Mouse (Mus musculus): ENCODE results near the gene Ccnjl. TPM values are rescaled to one million over a fixed set of nuclear protein-coding genes. Genes with fewer than 3 reads are reported as not detected.

The Ccnjl gene
- polyA plus RNA-seq (2014; fragmentation: Illumina TruSeq; extraction: RNeasy Lipid Tissue Mini Kit (QIAGEN cat#74804); ENCODE audit: low read depth, low replicate concordance): 1.1 TPM

DNA sequence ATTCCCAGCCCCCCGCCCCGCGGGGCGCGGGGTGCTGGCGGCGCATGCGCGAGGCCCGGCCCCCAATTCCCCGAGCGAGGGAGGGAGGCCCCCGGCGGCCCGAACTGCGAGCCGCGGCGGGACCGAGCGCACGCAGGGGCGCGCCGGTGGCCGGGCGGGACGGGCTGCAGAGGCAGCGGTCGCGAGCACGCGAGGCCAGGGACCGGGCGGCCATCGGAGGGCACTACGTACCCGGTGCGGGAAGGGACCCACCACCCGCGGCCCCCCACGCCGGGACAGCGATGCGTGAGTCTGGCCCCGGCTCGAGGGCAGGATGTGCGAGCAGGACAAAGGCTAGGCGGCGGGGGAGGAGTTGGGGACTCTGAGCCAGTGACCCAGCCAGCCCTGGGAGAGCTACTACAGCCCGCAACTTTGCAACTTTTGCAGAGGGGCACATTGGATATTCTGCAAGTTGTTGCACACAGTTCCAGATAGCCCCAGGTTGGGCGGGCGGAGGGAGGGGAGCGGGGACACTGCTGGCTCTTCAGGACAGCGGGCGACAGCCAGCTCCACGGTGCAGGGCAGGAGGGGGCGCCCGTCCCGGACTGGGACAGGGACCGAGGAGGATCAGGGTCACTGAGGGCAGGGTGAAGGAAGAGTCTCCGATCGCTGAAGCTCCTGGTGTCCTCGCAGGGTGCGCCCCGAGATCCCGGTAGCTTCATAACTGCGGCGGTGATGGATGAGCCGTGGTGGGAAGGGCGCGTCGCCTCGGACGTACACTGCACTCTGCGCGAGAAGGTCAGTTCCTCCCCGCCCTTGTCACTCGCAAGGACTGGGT, at the start of gene Ccnjl:
Gene Ccnjl (plus strand): TSS at position 102 of the 817 bp plus-strand sequence.

DNA sequence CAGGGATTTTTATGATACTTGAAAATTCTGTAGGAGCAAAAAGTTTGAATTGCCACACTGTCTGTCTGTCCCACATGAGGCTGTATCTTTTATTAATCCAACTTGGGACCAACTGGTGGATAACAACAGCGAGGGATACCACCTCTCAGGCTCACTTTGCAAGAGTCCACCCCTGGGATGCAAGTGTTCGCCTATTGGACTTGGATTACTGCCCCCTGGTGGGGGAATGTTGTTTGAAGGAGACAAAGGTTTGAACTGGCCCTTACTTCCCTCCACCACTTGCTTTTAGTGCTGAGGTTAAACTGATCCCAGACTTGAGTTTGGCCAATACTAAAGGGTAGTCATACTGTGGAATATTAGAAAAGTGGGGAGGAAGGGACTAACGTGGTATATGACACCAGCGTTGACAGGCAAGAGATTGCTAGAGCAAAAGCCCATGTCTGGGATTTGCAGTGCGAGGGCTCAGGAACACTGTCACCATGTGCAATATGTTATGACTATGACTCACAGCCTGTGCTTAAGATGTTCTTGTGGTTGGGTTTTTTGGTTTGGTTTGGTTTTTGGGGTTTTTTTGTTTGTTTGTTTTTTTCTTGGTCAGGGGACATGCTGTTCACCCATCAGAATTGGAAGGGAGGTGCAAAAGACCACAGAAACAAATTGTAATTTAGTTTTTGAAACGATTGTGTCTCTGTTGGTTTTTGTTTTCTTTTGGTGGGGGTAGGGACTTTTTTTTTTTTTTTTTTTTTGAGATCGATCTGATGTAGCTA, 57.9 kb downstream of the Ccnjl start, which contains the start of gene 4933415A04Rik:
Gene 4933415A04Rik (plus strand): TSS at position 717 of the 767 bp plus-strand sequence.

DNA sequence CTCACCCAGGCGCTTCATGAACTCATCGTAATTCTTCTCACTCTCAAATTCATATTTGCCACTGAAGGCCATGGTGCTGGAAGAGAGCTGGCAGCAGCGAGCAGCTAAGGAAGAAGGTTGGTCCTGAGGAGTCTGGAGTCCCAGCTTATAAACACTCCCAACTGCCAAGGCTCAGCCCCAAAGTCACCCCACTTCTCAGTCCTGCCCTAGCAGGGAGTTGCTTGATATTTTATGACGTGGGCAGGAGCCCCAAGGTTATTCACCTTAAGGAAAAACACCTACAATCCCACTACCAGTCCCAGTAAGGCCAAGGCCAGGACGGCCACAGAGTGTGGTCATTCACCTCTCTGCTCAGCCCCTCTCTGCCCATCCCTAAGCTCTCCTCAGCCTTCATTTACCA, 72.9 kb downstream of the Ccnjl start, which contains the start of gene Fabp6:
Gene Fabp6 (minus strand): TSS at position 101 of the 400 bp plus-strand sequence.

Other genes with a start within 250 kb of the Ccnjl start
- gene Pttg1, start 102.5 kb upstream of the Ccnjl start, polyA plus RNA-seq (2014; fragmentation: Illumina TruSeq; extraction: RNeasy Lipid Tissue Mini Kit (QIAGEN cat#74804); ENCODE audit: low read depth, low replicate concordance): 66.2 TPM
- gene Slu7, start 95.0 kb upstream of the Ccnjl start, polyA plus RNA-seq (2014; fragmentation: Illumina TruSeq; extraction: RNeasy Lipid Tissue Mini Kit (QIAGEN cat#74804); ENCODE audit: low read depth, low replicate concordance): 97.7 TPM
- not detected for gene C1qtnf2, start 54.5 kb upstream of the Ccnjl start, polyA plus RNA-seq (2014; fragmentation: Illumina TruSeq; extraction: RNeasy Lipid Tissue Mini Kit (QIAGEN cat#74804); ENCODE audit: low read depth, low replicate concordance)
- gene 4933415A04Rik, start 58.3 kb downstream of the Ccnjl start, polyA plus RNA-seq (2014; fragmentation: Illumina TruSeq; extraction: RNeasy Lipid Tissue Mini Kit (QIAGEN cat#74804); ENCODE audit: low read depth, low replicate concordance): not detected
- not detected for gene Fabp6, start 72.8 kb downstream of the Ccnjl start, polyA plus RNA-seq (2014; fragmentation: Illumina TruSeq; extraction: RNeasy Lipid Tissue Mini Kit (QIAGEN cat#74804); ENCODE audit: low read depth, low replicate concordance)
- 26.8 TPM for gene Pwwp2a, start 153.2 kb downstream of the Ccnjl start, polyA plus RNA-seq (2014; fragmentation: Illumina TruSeq; extraction: RNeasy Lipid Tissue Mini Kit (QIAGEN cat#74804); ENCODE audit: low read depth, low replicate concordance)
- 66.4 TPM for gene Ttc1, start 219.2 kb downstream of the Ccnjl start, polyA plus RNA-seq (2014; fragmentation: Illumina TruSeq; extraction: RNeasy Lipid Tissue Mini Kit (QIAGEN cat#74804); ENCODE audit: low read depth, low replicate concordance)

Data from kidney, adult 10 weeks (tissue).